Mouse (Mus musculus): ENCODE results near the gene Fat1.

DNA sequence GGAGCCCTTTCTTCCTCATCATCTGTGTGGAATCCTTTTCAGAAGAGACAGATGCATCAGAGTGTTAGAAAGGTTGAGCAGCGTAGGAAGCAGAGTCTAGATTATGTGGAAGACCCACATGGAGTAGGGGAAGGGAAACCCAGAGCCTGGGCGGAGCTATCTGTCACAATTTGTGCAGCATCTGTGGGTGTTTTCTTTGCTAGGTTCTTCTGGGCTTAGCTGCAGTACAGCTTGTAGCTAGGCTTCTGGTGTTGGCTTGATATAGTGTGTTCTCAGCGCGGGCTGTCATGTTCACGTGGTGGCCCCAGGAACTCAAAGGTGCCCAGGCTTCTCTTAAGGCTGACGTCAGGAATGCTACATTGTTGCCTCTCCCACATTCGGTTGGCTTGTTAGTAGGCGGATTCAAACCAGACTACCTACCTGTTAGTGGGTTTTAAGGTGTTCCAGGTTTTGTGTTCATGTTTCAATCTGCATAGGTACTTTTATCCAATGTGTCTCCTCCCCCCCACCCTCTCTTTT is 32.3 kb downstream of the Fat1 start:
- TF ChIP-seq POLR2A (IDR thresholded peaks at IDR 0.05; ENCODE audit: control insufficient read depth in 1 of 2, insufficient read depth in 1 of 2, low read depth in 1 of 2, low read length in 2 of 2, poor library complexity in 1 of 2) (no peak), ETS1 (IDR thresholded peaks at IDR 0.05; ENCODE audit: low read depth, low read length) (no peak), TBP (IDR thresholded peaks at IDR 0.05; ENCODE audit: low read depth, low read length) (no peak), CTCF (IDR thresholded peaks at IDR 0.05 in 2 of 3, conservative IDR thresholded peaks at IDR 0.05 in 1 of 3; ENCODE audit: control insufficient read depth in 1 of 3, insufficient read depth in 1 of 3, low read depth in 2 of 3, low read length in 3 of 3, poor library complexity in 1 of 3, severe bottlenecking in 1 of 3) (no peak), MYB (IDR thresholded peaks at IDR 0.05; ENCODE audit: low read depth, low read length) (no peak), NRF1 (IDR thresholded peaks at IDR 0.05; ENCODE audit: insufficient read depth, low read depth, low read length, poor library complexity, severe bottlenecking) (no peak), E2F4 (IDR thresholded peaks at IDR 0.05; ENCODE audit: borderline replicate concordance, low read depth, low read length) (no peak), USF1 (IDR thresholded peaks at IDR 0.05; ENCODE audit: low read depth, low read length) (no peak), GATA1 (IDR thresholded peaks at IDR 0.05; ENCODE audit: low read depth, low read length) (no peak), ZKSCAN1 (IDR thresholded peaks at IDR 0.05; ENCODE audit: low read depth, low read length) (no peak)
